Mouse (Mus musculus) splenic B cell, adult 2 months (primary cell): ENCODE results near the gene Gm20521.
A peak's percentile ranks its signal among the peaks of the same experiment; 100 is the strongest.

Experiments used
- DNase-seq: peaks from one replicate; pipeline ENCODE4 v3.0.0-alpha.2; 2011; ENCODE audit warnings: low read depth, low spot score
- H3K27me3 ChIP-seq: 2 replicates; pipeline ENCODE4 v1.6.1; 2012; ENCODE audit warnings: mild to moderate bottlenecking, low read length, moderate library complexity, mixed read lengths; ENCODE audit not compliant: control insufficient read depth, poor library complexity, insufficient read depth, severe bottlenecking
- H3K36me3 ChIP-seq: 2 replicates; pipeline ENCODE4 v1.6.1; 2012; ENCODE audit warnings: mild to moderate bottlenecking, low read length, moderate library complexity, mixed read lengths; ENCODE audit not compliant: control insufficient read depth, poor library complexity, insufficient read depth, severe bottlenecking

Gm20521 gene

GRCm38 (mm10) chr14:54875844-54876538, 7.2 kb upstream of the Gm20521 start:
- no peaks in the 10 kb centered on the region for H3K36me3 ChIP-seq
- DNase-seq: peak; percentile 14
- no peaks in the 10 kb centered on the region for H3K27me3 ChIP-seq

- H3K27me3 ChIP-seq: no peaks in the 10 kb centered on the region
These were observed 6.6 kb upstream of the Gm20521 start for GRCm38 (mm10) chr14:54876539-54877047.

GRCm38 (mm10) chr14:54877048-54877715, 6.1 kb upstream of the Gm20521 start, which contains the start of gene Ppp1r3e:
Ppp1r3e (minus strand) TSS chr14:54877550.
- H3K36me3 ChIP-seq: no peaks in the 10 kb centered on the region
- DNase-seq: peak; percentile 58
- no peaks in the 10 kb centered on the region for H3K27me3 ChIP-seq

More at GRCm38 (mm10) chr14:54876539-54877047, 6.6 kb upstream of the Gm20521 start:
- DNase-seq: peak; percentile 73
- H3K36me3 ChIP-seq: no peaks in the 10 kb centered on the region

- no peaks in the 10 kb centered on the region for H3K27me3 ChIP-seq
- DNase-seq: peak; percentile 36
- H3K36me3 ChIP-seq: no peaks in the 10 kb centered on the region
These were observed 926 bp downstream of the Gm20521 start for GRCm38 (mm10) chr14:54884022-54884712.

GRCm38 (mm10) chr14:54885309-54885708, 2.1 kb downstream of the Gm20521 start:
- Histone ChIP-seq H3K27me3 (no peaks in the 10 kb centered on the region), H3K36me3 (no peaks in the 10 kb centered on the region)
- no peak for DNase-seq

- DNase-seq: no peak
- no peaks in the 10 kb centered on the region for H3K27me3 ChIP-seq
These were observed 9.0 kb downstream of the Gm20521 start, which contains the start of gene Pabpn1 for GRCm38 (mm10) chr14:54892200-54892599. Pabpn1 (plus strand) TSS chr14:54892500.

GRCm38 (mm10) chr14:54893651-54894181, 10.5 kb downstream of the Gm20521 start:
- Histone ChIP-seq H3K36me3 (peaks cover 10% of the 10 kb centered on the region), H3K27me3 (no peaks in the 10 kb centered on the region)
- DNase-seq: peak; percentile 99

More at GRCm38 (mm10) chr14:54892200-54892599, 9.0 kb downstream of the Gm20521 start, which contains the start of gene Pabpn1:
- peaks cover 1% of the 10 kb centered on the region; the same call in 1 of the 2 replicates for H3K36me3 ChIP-seq

GRCm38 (mm10) chr14:54894296-54895151, 11.3 kb downstream of the Gm20521 start:
- Histone ChIP-seq H3K27me3 (no peaks in the 10 kb centered on the region), H3K36me3 (peaks cover 10% of the 10 kb centered on the region)
- peak; percentile 61 for DNase-seq

- Histone ChIP-seq H3K36me3 (peaks cover 10% of the 10 kb centered on the region), H3K27me3 (no peaks in the 10 kb centered on the region)
- no peak for DNase-seq
These were observed 14.2 kb downstream of the Gm20521 start for GRCm38 (mm10) chr14:54897445-54897844.

GRCm38 (mm10) chr14:54900383-54900782, 17.1 kb downstream of the Gm20521 start:
- peaks cover 10% of the 10 kb centered on the region for H3K36me3 ChIP-seq
- H3K27me3 ChIP-seq: no peaks in the 10 kb centered on the region
- DNase-seq: peak; percentile 79

GRCm38 (mm10) chr14:54903641-54904040, 20.4 kb downstream of the Gm20521 start:
- H3K36me3 ChIP-seq: no peaks in the 10 kb centered on the region
- no peak for DNase-seq
- H3K27me3 ChIP-seq: no peaks in the 10 kb centered on the region

- Histone ChIP-seq H3K36me3 (no peaks in the 10 kb centered on the region), H3K27me3 (no peaks in the 10 kb centered on the region)
- DNase-seq: no peak
These were observed 25.4 kb downstream of the Gm20521 start for GRCm38 (mm10) chr14:54908682-54909081.

GRCm38 (mm10) chr14:54912109-54912850, 29.0 kb downstream of the Gm20521 start:
- DNase-seq: no peak
- H3K36me3 ChIP-seq: no peaks in the 10 kb centered on the region
- no peaks in the 10 kb centered on the region for H3K27me3 ChIP-seq
